ENCODE assay signal across 12 mouse cellular contexts in genomic region chr3:101348501-101349161, GRCm38 (mm10). TPM values are rescaled to one million over a fixed set of nuclear protein-coding genes. Genes with fewer than 3 reads are reported as not detected.
DNase-seq lines count a peak whose midpoint lies in the region; ATAC-seq and TF ChIP-seq lines count a peak whose summit lies in the region.
"Had no signal": no experiment of that assay in that cellular context is flagged by ENCODE, and none has a peak within 500 bp of the region (broad histone marks: within the 10 kb centered on the region; RNA-seq: fewer than 3 reads in every experiment).

No protein-coding gene starts in this region.

- DNase-seq in cerebellum, postnatal 10 days = peak; percentile 87 to 89
- no peak for DNase-seq in cerebellum, adult 8-10 months
- DNase-seq in liver, embryonic 11.5 days (ENCODE audit: low spot score) = no peak
- DNase-seq in liver, postnatal 0 days = no peak
- DNase-seq in midbrain, postnatal 0 days (ENCODE audit: low spot score) = no peak
- no peak for DNase-seq in adrenal gland, postnatal 25 days
- no peak for DNase-seq in retina, embryonic 14.5 days (ENCODE audit: low spot score)
- DNase-seq: adrenal gland, postnatal 14 days; kidney, adult 2 months; right cerebral cortex, postnatal 25 days had no signal

- no peak; the same call in 1 of the 2 replicates for ATAC-seq in liver, embryonic 11.5 days (replicated peaks; ENCODE audit: low FRiP score)
- no peak for ATAC-seq in liver, postnatal 0 days
- no peak for ATAC-seq in hindbrain, embryonic 16.5 days
- ATAC-seq in midbrain, postnatal 0 days (ENCODE audit: low FRiP score) = no peak

- no peaks in the 10 kb centered on the region for H3K27me3 ChIP-seq in liver, embryonic 11.5 days (replicated peaks; ENCODE audit: control insufficient read depth, insufficient read depth, low read length)
- no peaks in the 10 kb centered on the region for H3K27me3 ChIP-seq in liver, postnatal 0 days (ENCODE audit: insufficient read depth, low read length)
- no peaks in the 10 kb centered on the region for H3K27me3 ChIP-seq in hindbrain, embryonic 16.5 days (replicated peaks; ENCODE audit: control insufficient read depth, insufficient read depth, low read length)
- no peaks in the 10 kb centered on the region for H3K27me3 ChIP-seq in midbrain, postnatal 0 days (ENCODE audit: insufficient read depth, low read length)

- 41% methylated on average over 9 of the region's 9 CpGs for WGBS in liver, embryonic 11.5 days
- 36% methylated on average over 9 of the region's 9 CpGs for WGBS in liver, postnatal 0 days (ENCODE audit: insufficient replicate concordance)
- 72% methylated on average over 9 of the region's 9 CpGs for WGBS in hindbrain, embryonic 16.5 days
- WGBS in midbrain, postnatal 0 days = 60% methylated on average over 9 of the region's 9 CpGs

- H3K4me2 ChIP-seq in liver, embryonic 11.5 days = peak overlapping the region; percentile 43; the same call in 1 of the 2 replicates
- H3K4me2 ChIP-seq in liver, postnatal 0 days (ENCODE audit: low read depth, low read length) = no peak overlapping the region
- H3K4me2 ChIP-seq in hindbrain, embryonic 16.5 days (ENCODE audit: low read length) = no peak overlapping the region
- no peak overlapping the region for H3K4me2 ChIP-seq in midbrain, postnatal 0 days (ENCODE audit: low read depth, low read length, poor library complexity, severe bottlenecking)

- H3K9me3 ChIP-seq in liver, embryonic 11.5 days (ENCODE audit: control insufficient read depth, low read length) = peaks cover 4% of the 10 kb centered on the region; the same call in 1 of the 2 replicates
- no peaks in the 10 kb centered on the region for H3K9me3 ChIP-seq in liver, postnatal 0 days (ENCODE audit: low read length)
- no peaks in the 10 kb centered on the region for H3K9me3 ChIP-seq in hindbrain, embryonic 16.5 days (ENCODE audit: control insufficient read depth, low read length)
- H3K9me3 ChIP-seq in midbrain, postnatal 0 days (ENCODE audit: low read length) = no peaks in the 10 kb centered on the region

- no peak overlapping the region for H3K4me3 ChIP-seq in liver, embryonic 11.5 days (ENCODE audit: low read depth, low read length)
- no peak overlapping the region for H3K4me3 ChIP-seq in liver, postnatal 0 days (ENCODE audit: low read depth, low read length)
- H3K4me3 ChIP-seq in hindbrain, embryonic 16.5 days (ENCODE audit: low read length) = no peak overlapping the region
- H3K4me3 ChIP-seq in midbrain, postnatal 0 days (ENCODE audit: low read depth, low read length) = no peak overlapping the region
- H3K4me3 ChIP-seq: megakaryocyte, embryonic 14.5 days had no signal

- H3K4me1 ChIP-seq in liver, embryonic 11.5 days (replicated peaks; ENCODE audit: control insufficient read depth, insufficient read depth, low read length) = peaks cover 28% of the 10 kb centered on the region
- peaks cover 5% of the 10 kb centered on the region for H3K4me1 ChIP-seq in liver, postnatal 0 days (ENCODE audit: insufficient read depth)
- H3K4me1 ChIP-seq in hindbrain, embryonic 16.5 days (ENCODE audit: control insufficient read depth, insufficient read depth, low read depth, low read length) = peaks cover 31% of the 10 kb centered on the region
- H3K4me1 ChIP-seq in midbrain, postnatal 0 days (ENCODE audit: insufficient read depth, low read length) = peaks cover 23% of the 10 kb centered on the region

- peaks cover 2% of the 10 kb centered on the region; the same call in 1 of the 2 replicates for H3K36me3 ChIP-seq in liver, embryonic 11.5 days (ENCODE audit: control insufficient read depth, insufficient read depth, low read length)
- no peaks in the 10 kb centered on the region for H3K36me3 ChIP-seq in liver, postnatal 0 days (replicated peaks; ENCODE audit: insufficient read depth, low read length)
- no peaks in the 10 kb centered on the region for H3K36me3 ChIP-seq in hindbrain, embryonic 16.5 days (ENCODE audit: control insufficient read depth, insufficient read depth, low read length)
- no peaks in the 10 kb centered on the region for H3K36me3 ChIP-seq in midbrain, postnatal 0 days (ENCODE audit: insufficient read depth, low read length)

- no peak for TF ChIP-seq CTCF in liver, postnatal 0 days (IDR thresholded peaks at IDR 0.05; ENCODE audit: low read depth)
- no peak for TF ChIP-seq CTCF in midbrain, postnatal 0 days (IDR thresholded peaks at IDR 0.05)

- TF ChIP-seq EP300 in liver, postnatal 0 days (IDR thresholded peaks at IDR 0.05; ENCODE audit: low read depth) = no peak

- H3K27ac ChIP-seq in liver, embryonic 11.5 days (ENCODE audit: low read depth, low read length) = 0 out of 2 replicates have a peak overlapping the region, but pooled peaks have one; percentile 10
- H3K27ac ChIP-seq in liver, postnatal 0 days (ENCODE audit: low read depth) = no peak overlapping the region
- 0 out of 2 replicates have a peak overlapping the region, but pooled peaks have one; percentile 9 for H3K27ac ChIP-seq in hindbrain, embryonic 16.5 days (ENCODE audit: low read depth, low read length)
- H3K27ac ChIP-seq in midbrain, postnatal 0 days (ENCODE audit: low read depth, low read length) = peak overlapping the region; percentile 84

- H3K9ac ChIP-seq in liver, embryonic 11.5 days (ENCODE audit: low read depth, low read length) = peak overlapping the region; percentile 27; the same call in 1 of the 2 replicates
- no peak overlapping the region for H3K9ac ChIP-seq in liver, postnatal 0 days (replicated peaks)
- H3K9ac ChIP-seq in hindbrain, embryonic 16.5 days (ENCODE audit: low read depth, low read length) = no peak overlapping the region
- no peak overlapping the region for H3K9ac ChIP-seq in midbrain, postnatal 0 days (replicated peaks; ENCODE audit: low read length, poor library complexity, severe bottlenecking)

RNA-seq across cellular contexts. Expression of gene Igsf3, which starts 28.3 kb away (rescaled TPM):
- 16.6 and 17.3 TPM in 2 replicates for polyA plus RNA-seq in liver, embryonic 11.5 days (2014; fragmentation: Nextera tagmentation; extraction: Ambion mirVana)
- polyA plus RNA-seq in liver, postnatal 0 days (2015; fragmentation: Nextera tagmentation; extraction: Ambion mirVana) = 1.7 and 1.9 TPM in 2 replicates
- polyA plus RNA-seq in hindbrain, embryonic 16.5 days (2015; fragmentation: Nextera tagmentation; extraction: Ambion mirVana) = 79.0 and 82.0 TPM in 2 replicates
- 102 and 104 TPM in 2 replicates for total RNA-seq in midbrain, postnatal 0 days (2014; rRNA removed)
- 84.2 and 84.9 TPM in 2 replicates for polyA plus RNA-seq in midbrain, postnatal 0 days (2015; fragmentation: Nextera tagmentation; extraction: Ambion mirVana)
- total RNA-seq in adrenal gland, postnatal 25 days (2021) = 5.5 and 7.0 TPM in 2 replicates

Comparison
In these comparisons a context has a peak if more than half of its experiments do, and no peak if none do; other contexts are left out.
1. DNase-seq: peak in cerebellum, postnatal 10 days (2 of 2); none in cerebellum, adult 8-10 months (single experiment), liver, embryonic 11.5 days (single experiment), liver, postnatal 0 days (single experiment), midbrain, postnatal 0 days (single experiment), adrenal gland, postnatal 25 days (single experiment) and retina, embryonic 14.5 days (single experiment).